Mouse (Mus musculus): ENCODE results near the gene Trak1.
A peak's percentile ranks its signal among the peaks of the same experiment; 100 is the strongest.

Trak1 gene

DNA sequence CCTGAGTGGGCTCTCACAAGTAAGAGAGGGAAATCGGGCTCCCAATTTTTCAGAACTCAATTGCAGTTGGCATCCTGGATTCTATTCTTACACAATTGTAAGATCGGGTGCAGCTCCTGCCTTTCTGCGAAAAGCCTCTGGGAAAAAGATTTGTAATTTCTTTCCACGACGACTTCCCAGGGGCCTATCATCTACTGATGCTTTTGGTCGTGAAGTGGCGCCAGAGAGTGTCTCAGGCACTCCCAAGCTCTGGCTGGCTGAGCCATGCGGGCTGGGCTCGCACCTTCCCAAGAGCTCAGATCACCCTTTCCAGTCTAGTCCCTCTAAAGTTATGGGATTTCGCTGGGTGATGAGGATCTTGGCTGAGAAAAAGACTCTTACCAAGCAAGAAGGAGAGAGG, 198.8 kb downstream of the Trak1 start:
- peak in 1 of 2 experiments; percentile 9 for DNase-seq

GRCm38 (mm10) chr9:121505346-121505745, 208.0 kb downstream of the Trak1 start:
- peak; percentile 21 to 36 for DNase-seq

DNA sequence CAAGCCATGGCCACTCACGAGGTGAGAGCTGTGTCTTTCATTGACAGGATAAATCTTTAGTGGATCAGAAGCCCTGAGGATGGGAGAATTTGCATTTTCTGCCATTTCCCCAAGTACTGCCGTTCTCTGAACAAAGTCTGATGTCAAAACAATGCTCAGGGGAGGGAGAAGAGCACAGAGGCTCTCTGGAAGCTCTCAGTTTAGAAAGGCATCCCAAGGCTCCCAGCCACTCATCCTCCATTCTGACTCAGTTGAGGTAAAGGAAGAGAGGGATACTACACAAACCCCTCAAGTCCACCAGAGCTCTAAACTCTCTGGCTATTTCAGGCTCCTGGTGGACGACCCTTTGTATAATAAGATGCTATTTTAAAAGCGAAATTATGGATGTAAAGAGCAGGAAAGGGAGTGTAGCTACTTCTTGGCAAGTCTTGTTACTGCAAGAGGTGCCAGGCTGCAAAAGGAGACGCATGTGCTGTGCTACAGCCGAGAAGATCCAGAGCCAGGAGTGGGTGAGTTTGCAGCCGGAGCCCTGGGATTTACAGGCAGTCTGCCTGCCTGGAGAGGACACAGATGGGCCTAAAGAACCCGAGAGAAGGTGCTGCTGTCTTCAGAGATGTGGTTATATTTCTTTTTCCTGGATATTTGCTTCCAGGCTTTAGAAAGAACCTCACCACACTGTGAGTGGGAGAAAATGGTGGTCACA, 209.3 kb downstream of the Trak1 start:
- DNase-seq, result no peak

DNA sequence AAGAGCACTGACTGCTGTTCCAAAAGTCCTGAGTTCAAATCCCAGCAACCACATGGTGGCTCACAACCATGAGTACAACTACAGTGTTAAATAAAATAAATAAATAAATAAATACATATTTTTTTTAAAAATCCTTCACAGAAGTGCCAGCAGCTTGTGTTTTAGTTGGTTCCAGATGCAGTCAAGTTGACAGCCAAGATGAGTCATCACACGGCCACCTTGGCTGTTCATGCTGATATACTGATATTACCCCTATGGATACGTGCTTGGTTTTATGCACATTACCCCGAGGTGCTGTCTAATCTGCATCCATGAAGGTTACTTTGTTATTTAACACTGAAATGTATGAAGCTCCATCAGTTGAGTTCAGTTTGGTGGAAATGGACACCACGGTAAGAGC, 214.6 kb downstream of the Trak1 start:
- no peak for DNase-seq

DNA sequence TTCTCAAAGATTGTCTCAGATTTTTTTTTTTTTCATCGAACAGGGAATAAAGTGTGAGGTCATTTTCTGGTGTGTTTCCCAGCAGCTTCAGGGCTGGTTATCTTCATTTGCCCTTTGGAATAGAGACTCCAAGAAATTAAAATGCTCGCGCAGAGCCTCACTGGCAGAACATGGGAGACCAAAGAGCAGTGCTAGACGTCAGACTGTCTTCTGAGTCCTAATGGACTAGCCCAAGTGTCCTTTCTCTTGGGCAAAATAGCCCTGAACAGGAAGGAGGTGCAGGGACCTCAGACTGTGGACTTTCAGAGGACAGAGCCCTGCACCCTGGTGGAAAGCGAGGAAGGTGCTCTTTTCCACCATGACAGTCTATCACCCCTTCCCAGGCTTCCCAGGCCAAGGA, 217.2 kb downstream of the Trak1 start:
- no peak for DNase-seq

GRCm38 (mm10) chr9:121520047-121520446, 222.7 kb downstream of the Trak1 start:
- no peak for DNase-seq
